Mouse (Mus musculus): Measurements from ENCODE around the gene Cap2. TPM values are rescaled to one million over a fixed set of nuclear protein-coding genes. Genes with fewer than 3 reads are reported as not detected.

Gene Cap2
- polyA plus RNA-seq, 1 experiment from 2014 or later: 0.47 TPM

DNA sequence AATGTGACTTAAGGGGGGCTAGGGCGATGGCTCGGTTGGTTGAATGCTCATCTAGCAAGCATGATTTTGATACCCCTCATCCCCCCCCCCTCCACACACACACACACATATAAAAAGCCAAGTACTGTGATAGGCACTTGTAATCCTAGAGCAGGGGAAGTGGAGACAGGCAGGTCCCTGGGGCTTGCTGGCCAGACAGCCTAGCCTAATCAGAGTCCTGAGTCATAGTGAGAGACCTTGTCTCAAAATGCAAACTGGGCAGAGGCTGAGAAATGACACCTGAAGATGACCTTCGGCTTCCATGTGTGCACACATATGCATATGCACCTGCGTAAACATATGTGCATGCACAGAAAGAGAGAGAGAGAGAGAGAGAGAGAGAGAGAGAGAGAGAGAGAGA lies 45.2 kb downstream of the Cap2 start:
- ATAC-seq (no peak), DNase-seq (no peak)
- no peak for TF ChIP-seq CTCF (IDR thresholded peaks at IDR 0.05; ENCODE audit: low read depth)
- no peak for TF ChIP-seq EP300 (IDR thresholded peaks at IDR 0.05; ENCODE audit: low read depth)
- no peak overlapping the region for H3K4me2 ChIP-seq (ENCODE audit: low read depth, low read length)
- 78% methylated on average over 4 of the region's 4 CpGs for WGBS (ENCODE audit: insufficient replicate concordance)
- H3K36me3 ChIP-seq (replicated peaks; ENCODE audit: insufficient read depth, low read length): no peaks in the 10 kb centered on the region
- no peaks in the 10 kb centered on the region for H3K27me3 ChIP-seq (ENCODE audit: insufficient read depth, low read length)
- H3K27ac ChIP-seq (ENCODE audit: low read depth): no peak overlapping the region
- H3K4me3 ChIP-seq (ENCODE audit: low read depth, low read length): no peak overlapping the region
- no peaks in the 10 kb centered on the region for H3K9me3 ChIP-seq (ENCODE audit: low read length)
- no peak overlapping the region for H3K9ac ChIP-seq (replicated peaks)
- no peaks in the 10 kb centered on the region for H3K4me1 ChIP-seq (ENCODE audit: insufficient read depth)

- no peak for TF ChIP-seq CTCF (IDR thresholded peaks at IDR 0.05; ENCODE audit: low read depth)
- no peak for TF ChIP-seq EP300 (IDR thresholded peaks at IDR 0.05; ENCODE audit: low read depth)
- 48% methylated on average over 1 of the region's 1 CpGs for WGBS (ENCODE audit: insufficient replicate concordance)
- Histone ChIP-seq H3K9me3 (ENCODE audit: low read length) (no peaks in the 10 kb centered on the region), H3K36me3 (replicated peaks; ENCODE audit: insufficient read depth, low read length) (no peaks in the 10 kb centered on the region), H3K4me2 (ENCODE audit: low read depth, low read length) (no peak overlapping the region), H3K4me1 (ENCODE audit: insufficient read depth) (no peaks in the 10 kb centered on the region), H3K9ac (replicated peaks) (no peak overlapping the region), H3K27me3 (ENCODE audit: insufficient read depth, low read length) (no peaks in the 10 kb centered on the region), H3K27ac (ENCODE audit: low read depth) (no peak overlapping the region), H3K4me3 (ENCODE audit: low read depth, low read length) (no peak overlapping the region)
- DNase-seq: no peak
- ATAC-seq: no peak
These were observed 45.6 kb downstream of the Cap2 start for GRCm38 (mm10) chr13:46547253-46547652.

DNA sequence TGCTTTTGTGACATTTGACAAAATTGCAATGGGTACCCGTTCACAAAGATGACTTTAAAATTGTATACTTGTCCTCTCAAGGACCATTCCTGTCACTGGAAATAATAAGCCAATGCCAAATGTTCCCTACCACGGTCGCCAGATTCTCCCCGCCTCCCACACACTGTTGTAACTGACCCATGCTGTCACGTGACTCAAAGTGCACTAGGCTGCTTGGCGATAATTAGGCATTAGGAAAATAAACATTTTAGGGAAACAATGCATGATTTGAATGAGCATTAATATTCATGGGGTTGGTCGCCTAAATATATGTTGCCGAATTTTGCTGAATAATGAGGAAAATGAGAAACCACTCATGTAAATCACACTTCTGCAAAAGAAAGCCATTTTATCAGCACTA lies 46.5 kb downstream of the Cap2 start:
- Histone ChIP-seq H3K4me2 (ENCODE audit: low read depth, low read length) (no peak overlapping the region), H3K9ac (replicated peaks) (no peak overlapping the region), H3K4me3 (ENCODE audit: low read depth, low read length) (no peak overlapping the region), H3K27ac (ENCODE audit: low read depth) (no peak overlapping the region), H3K4me1 (ENCODE audit: insufficient read depth) (no peaks in the 10 kb centered on the region), H3K9me3 (ENCODE audit: low read length) (no peaks in the 10 kb centered on the region), H3K27me3 (ENCODE audit: insufficient read depth, low read length) (no peaks in the 10 kb centered on the region), H3K36me3 (replicated peaks; ENCODE audit: insufficient read depth, low read length) (no peaks in the 10 kb centered on the region)
- ATAC-seq (no peak), DNase-seq (no peak)
- no peak for TF ChIP-seq CTCF (IDR thresholded peaks at IDR 0.05; ENCODE audit: low read depth)
- TF ChIP-seq EP300 (IDR thresholded peaks at IDR 0.05; ENCODE audit: low read depth): no peak
- 80% methylated on average over 8 of the region's 8 CpGs for WGBS (ENCODE audit: insufficient replicate concordance)

DNA sequence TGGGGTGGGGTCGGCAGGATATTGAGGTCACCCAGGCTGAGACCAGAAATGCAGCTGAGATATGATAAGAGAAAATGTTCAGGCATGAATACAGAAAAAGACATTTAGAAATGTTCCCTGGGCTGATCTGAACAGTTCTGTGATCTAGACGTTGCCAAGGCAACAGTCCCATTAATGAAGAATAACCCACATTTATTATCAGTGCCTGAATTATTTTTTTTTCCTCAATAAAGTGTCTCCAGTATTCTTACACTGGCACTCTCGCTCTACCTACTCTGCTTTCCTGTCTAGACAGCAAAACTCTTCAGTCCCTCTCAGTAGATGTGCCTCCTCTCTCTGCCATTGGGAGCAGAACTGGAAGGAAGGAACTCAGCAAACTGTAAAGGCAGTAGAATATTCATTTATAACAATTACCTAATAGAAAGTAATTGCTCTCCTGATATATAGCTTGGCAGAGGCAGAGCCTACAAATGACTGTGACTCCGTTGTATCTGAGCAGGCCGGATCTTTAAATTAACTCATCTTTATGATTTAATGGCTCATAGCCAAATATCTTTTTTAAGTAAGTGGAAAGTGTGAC lies 47.0 kb downstream of the Cap2 start:
- DNase-seq (no peak), ATAC-seq (no peak)
- no peaks in the 10 kb centered on the region for H3K36me3 ChIP-seq (replicated peaks; ENCODE audit: insufficient read depth, low read length)
- no peak overlapping the region for H3K4me2 ChIP-seq (ENCODE audit: low read depth, low read length)
- H3K9me3 ChIP-seq (ENCODE audit: low read length): no peaks in the 10 kb centered on the region
- no peak overlapping the region for H3K27ac ChIP-seq (ENCODE audit: low read depth)
- no peaks in the 10 kb centered on the region for H3K27me3 ChIP-seq (ENCODE audit: insufficient read depth, low read length)
- 74% methylated on average over 5 of the region's 5 CpGs for WGBS (ENCODE audit: insufficient replicate concordance)
- H3K9ac ChIP-seq (replicated peaks): no peak overlapping the region
- no peak for TF ChIP-seq CTCF (IDR thresholded peaks at IDR 0.05; ENCODE audit: low read depth)
- no peak for TF ChIP-seq EP300 (IDR thresholded peaks at IDR 0.05; ENCODE audit: low read depth)
- no peak overlapping the region for H3K4me3 ChIP-seq (ENCODE audit: low read depth, low read length)
- no peaks in the 10 kb centered on the region for H3K4me1 ChIP-seq (ENCODE audit: insufficient read depth)

DNA sequence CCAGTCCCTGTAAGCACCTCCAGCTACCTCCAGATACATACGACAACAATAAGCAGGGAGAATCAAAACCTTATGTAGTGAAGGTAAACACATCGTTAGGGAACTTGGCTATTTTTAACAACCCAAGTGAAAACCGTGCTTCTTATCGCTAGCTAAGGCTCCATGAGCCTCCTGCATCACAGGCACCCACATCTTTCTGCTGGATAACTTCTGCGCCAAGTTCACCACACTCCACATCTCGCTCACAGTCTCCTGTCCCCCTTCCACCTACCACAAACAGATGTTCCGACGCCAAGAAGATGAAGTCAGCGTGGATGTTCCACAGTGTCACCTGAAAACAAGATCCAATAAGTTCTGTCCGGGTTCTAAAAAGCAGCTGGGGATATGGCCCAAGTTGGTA lies 49.0 kb downstream of the Cap2 start:
- Histone ChIP-seq H3K36me3 (replicated peaks; ENCODE audit: insufficient read depth, low read length) (no peaks in the 10 kb centered on the region), H3K27ac (ENCODE audit: low read depth) (no peak overlapping the region), H3K4me2 (ENCODE audit: low read depth, low read length) (no peak overlapping the region), H3K4me1 (ENCODE audit: insufficient read depth) (no peaks in the 10 kb centered on the region), H3K9ac (replicated peaks) (no peak overlapping the region), H3K9me3 (ENCODE audit: low read length) (no peaks in the 10 kb centered on the region), H3K4me3 (ENCODE audit: low read depth, low read length) (no peak overlapping the region), H3K27me3 (ENCODE audit: insufficient read depth, low read length) (no peaks in the 10 kb centered on the region)
- TF ChIP-seq EP300 (IDR thresholded peaks at IDR 0.05; ENCODE audit: low read depth) (no peak), CTCF (IDR thresholded peaks at IDR 0.05; ENCODE audit: low read depth) (no peak)
- ATAC-seq (no peak), DNase-seq (no peak)
- 82% methylated on average over 10 of the region's 10 CpGs for whole genome bisulfite sequencing (ENCODE audit: insufficient replicate concordance)

- Histone ChIP-seq H3K27ac (ENCODE audit: low read depth) (no peak overlapping the region), H3K9me3 (ENCODE audit: low read length) (no peaks in the 10 kb centered on the region), H3K4me3 (ENCODE audit: low read depth, low read length) (no peak overlapping the region), H3K4me1 (ENCODE audit: insufficient read depth) (no peaks in the 10 kb centered on the region), H3K4me2 (ENCODE audit: low read depth, low read length) (no peak overlapping the region), H3K9ac (replicated peaks) (no peak overlapping the region), H3K27me3 (ENCODE audit: insufficient read depth, low read length) (no peaks in the 10 kb centered on the region), H3K36me3 (replicated peaks; ENCODE audit: insufficient read depth, low read length) (no peaks in the 10 kb centered on the region)
- no peak for TF ChIP-seq EP300 (IDR thresholded peaks at IDR 0.05; ENCODE audit: low read depth)
- DNase-seq (no peak), ATAC-seq (no peak)
- 80% methylated on average over 9 of the region's 9 CpGs for WGBS (ENCODE audit: insufficient replicate concordance)
These were observed 53.1 kb downstream of the Cap2 start for GRCm38 (mm10) chr13:46554736-46555135.

DNA sequence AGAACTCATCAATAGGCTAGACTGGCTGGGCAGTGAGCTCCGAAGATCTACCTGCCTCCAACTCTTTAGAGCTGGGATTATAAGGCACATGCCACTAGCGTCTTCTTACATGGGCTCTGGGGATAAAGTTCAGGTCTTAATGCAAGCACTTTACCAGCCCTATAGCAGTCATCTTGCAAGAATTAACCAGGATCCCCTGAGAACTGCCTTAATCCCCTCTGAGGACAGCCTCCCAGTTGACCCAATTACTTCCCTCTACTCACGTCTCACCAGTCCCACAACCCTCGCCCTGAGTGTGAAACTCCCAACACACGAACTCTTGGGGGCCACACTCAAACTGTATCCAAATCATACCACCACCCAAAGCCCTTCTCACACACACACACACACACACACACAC lies 64.3 kb downstream of the Cap2 start:
- WGBS (ENCODE audit: insufficient replicate concordance): 79% methylated on average over 5 of the region's 5 CpGs
- Histone ChIP-seq H3K27ac (ENCODE audit: low read depth) (no peak overlapping the region), H3K4me2 (ENCODE audit: low read depth, low read length) (no peak overlapping the region), H3K9ac (replicated peaks) (no peak overlapping the region), H3K4me3 (ENCODE audit: low read depth, low read length) (no peak overlapping the region), H3K27me3 (ENCODE audit: insufficient read depth, low read length) (no peaks in the 10 kb centered on the region), H3K4me1 (ENCODE audit: insufficient read depth) (0 out of 2 replicates have a peak, but pooled peaks cover 2% of the 10 kb centered on the region), H3K36me3 (replicated peaks; ENCODE audit: insufficient read depth, low read length) (no peaks in the 10 kb centered on the region), H3K9me3 (ENCODE audit: low read length) (no peaks in the 10 kb centered on the region)
- no peak for ATAC-seq
- TF ChIP-seq EP300 (IDR thresholded peaks at IDR 0.05; ENCODE audit: low read depth) (no peak), CTCF (IDR thresholded peaks at IDR 0.05; ENCODE audit: low read depth) (no peak)
- no peak for DNase-seq
